Mouse (Mus musculus): ENCODE measurements around the gene Pbld2. TPM values are rescaled to one million over a fixed set of nuclear protein-coding genes. Genes with fewer than 3 reads are reported as not detected.

Gene Pbld2
- polyA plus RNA-seq, 1 experiment from 2014 or later, result 1.1 TPM

- Histone ChIP-seq H3K4me2 (replicated peaks) (peak overlapping the region; percentile 59), H3K9ac (replicated peaks) (no peak overlapping the region), H3K27ac (replicated peaks) (peak overlapping the region; percentile 100), H3K9me3 (no peaks in the 10 kb centered on the region), H3K27me3 (no peaks in the 10 kb centered on the region), H3K4me3 (0 out of 2 replicates have a peak overlapping the region, but pooled peaks have one; percentile 85), H3K4me1 (peaks cover 31% of the 10 kb centered on the region), H3K36me3 (no peaks in the 10 kb centered on the region)
- 20% methylated on average over 6 of the region's 6 CpGs for WGBS
- no peak for ATAC-seq (replicated peaks)
These were observed 2.7 kb downstream of the Pbld2 start for GRCm38 (mm10) chr10:63026795-63027160.

GRCm38 (mm10) chr10:63027376-63028161, 3.5 kb downstream of the Pbld2 start:
- H3K9ac ChIP-seq (replicated peaks), result no peak overlapping the region
- H3K36me3 ChIP-seq, result no peaks in the 10 kb centered on the region
- WGBS, result 88% methylated on average over 10 of the region's 10 CpGs
- H3K4me1 ChIP-seq, result peaks cover 26% of the 10 kb centered on the region
- no peak for ATAC-seq (replicated peaks)
- no peak overlapping the region for H3K4me2 ChIP-seq (replicated peaks)
- no peak overlapping the region for H3K4me3 ChIP-seq
- no peaks in the 10 kb centered on the region for H3K9me3 ChIP-seq
- H3K27ac ChIP-seq (replicated peaks), result peak overlapping the region; percentile 100
- no peaks in the 10 kb centered on the region for H3K27me3 ChIP-seq

- Histone ChIP-seq H3K36me3 (no peaks in the 10 kb centered on the region), H3K9me3 (no peaks in the 10 kb centered on the region), H3K4me2 (replicated peaks) (no peak overlapping the region), H3K9ac (replicated peaks) (no peak overlapping the region), H3K27ac (replicated peaks) (no peak overlapping the region), H3K4me3 (no peak overlapping the region), H3K27me3 (no peaks in the 10 kb centered on the region), H3K4me1 (peaks cover 26% of the 10 kb centered on the region)
- whole genome bisulfite sequencing, result 36% methylated on average over 4 of the region's 4 CpGs
- no peak for ATAC-seq (replicated peaks)
These were observed 4.3 kb downstream of the Pbld2 start for GRCm38 (mm10) chr10:63028396-63028795.

- H3K4me2 ChIP-seq (replicated peaks), result no peak overlapping the region
- H3K27ac ChIP-seq (replicated peaks), result no peak overlapping the region
- H3K36me3 ChIP-seq, result no peaks in the 10 kb centered on the region
- 89% methylated on average over 3 of the region's 3 CpGs for WGBS
- H3K4me3 ChIP-seq, result no peak overlapping the region
- H3K27me3 ChIP-seq, result no peaks in the 10 kb centered on the region
- peaks cover 2% of the 10 kb centered on the region for H3K4me1 ChIP-seq
- H3K9ac ChIP-seq (replicated peaks), result no peak overlapping the region
- no peak for ATAC-seq (replicated peaks)
- H3K9me3 ChIP-seq, result no peaks in the 10 kb centered on the region
These were observed 8.2 kb downstream of the Pbld2 start for GRCm38 (mm10) chr10:63032267-63032666.

GRCm38 (mm10) chr10:63032956-63033355, 8.8 kb downstream of the Pbld2 start:
- 58% methylated on average over 3 of the region's 3 CpGs for WGBS
- no peak overlapping the region for H3K9ac ChIP-seq (replicated peaks)
- no peaks in the 10 kb centered on the region for H3K27me3 ChIP-seq
- H3K4me1 ChIP-seq, result no peaks in the 10 kb centered on the region; the same call in 1 of the 2 replicates
- H3K27ac ChIP-seq (replicated peaks), result no peak overlapping the region
- H3K9me3 ChIP-seq, result no peaks in the 10 kb centered on the region
- H3K4me2 ChIP-seq (replicated peaks), result no peak overlapping the region
- H3K4me3 ChIP-seq, result no peak overlapping the region
- ATAC-seq (replicated peaks), result no peak
- no peaks in the 10 kb centered on the region for H3K36me3 ChIP-seq

- no peak overlapping the region for H3K4me2 ChIP-seq (replicated peaks)
- no peaks in the 10 kb centered on the region for H3K36me3 ChIP-seq
- no peaks in the 10 kb centered on the region for H3K9me3 ChIP-seq
- no peak overlapping the region for H3K9ac ChIP-seq (replicated peaks)
- 85% methylated on average over 14 of the region's 14 CpGs for WGBS
- ATAC-seq (replicated peaks), result no peak
- no peak overlapping the region for H3K27ac ChIP-seq (replicated peaks)
- H3K4me1 ChIP-seq, result no peaks in the 10 kb centered on the region
- H3K4me3 ChIP-seq, result no peak overlapping the region
- no peaks in the 10 kb centered on the region for H3K27me3 ChIP-seq
These were observed 14.6 kb downstream of the Pbld2 start for GRCm38 (mm10) chr10:63038571-63039320.

GRCm38 (mm10) chr10:63039867-63040628, 15.9 kb downstream of the Pbld2 start:
- Histone ChIP-seq H3K4me2 (replicated peaks) (no peak overlapping the region), H3K27ac (replicated peaks) (no peak overlapping the region), H3K4me1 (no peaks in the 10 kb centered on the region), H3K4me3 (no peak overlapping the region), H3K27me3 (no peaks in the 10 kb centered on the region), H3K36me3 (no peaks in the 10 kb centered on the region), H3K9me3 (no peaks in the 10 kb centered on the region), H3K9ac (replicated peaks) (no peak overlapping the region)
- 59% methylated on average over 5 of the region's 5 CpGs for WGBS
- no peak for ATAC-seq (replicated peaks)

- no peak overlapping the region for H3K27ac ChIP-seq (replicated peaks)
- no peak overlapping the region for H3K4me3 ChIP-seq
- 73% methylated on average over 3 of the region's 3 CpGs for WGBS
These were observed 19.0 kb downstream of the Pbld2 start for GRCm38 (mm10) chr10:63043154-63043553.

GRCm38 (mm10) chr10:63047751-63048150, 23.6 kb downstream of the Pbld2 start:
- WGBS, result 92% methylated on average over 8 of the region's 8 CpGs
- H3K4me1 ChIP-seq, result no peaks in the 10 kb centered on the region
- no peaks in the 10 kb centered on the region for H3K27me3 ChIP-seq
- H3K36me3 ChIP-seq, result no peaks in the 10 kb centered on the region
- no peak overlapping the region for H3K9ac ChIP-seq (replicated peaks)
- no peak overlapping the region for H3K27ac ChIP-seq (replicated peaks)
- H3K4me3 ChIP-seq, result no peak overlapping the region
- no peak overlapping the region for H3K4me2 ChIP-seq (replicated peaks)
- ATAC-seq (replicated peaks), result no peak
- no peaks in the 10 kb centered on the region for H3K9me3 ChIP-seq

More at GRCm38 (mm10) chr10:63043154-63043553, 19.0 kb downstream of the Pbld2 start:
- Histone ChIP-seq H3K27me3 (no peaks in the 10 kb centered on the region), H3K36me3 (no peaks in the 10 kb centered on the region), H3K9me3 (no peaks in the 10 kb centered on the region), H3K9ac (replicated peaks) (no peak overlapping the region), H3K4me1 (no peaks in the 10 kb centered on the region), H3K4me2 (replicated peaks) (no peak overlapping the region)
- no peak for ATAC-seq (replicated peaks)

GRCm38 (mm10) chr10:63049106-63049505, 25.0 kb downstream of the Pbld2 start:
- no peaks in the 10 kb centered on the region for H3K4me1 ChIP-seq
- no peaks in the 10 kb centered on the region for H3K36me3 ChIP-seq
- H3K27ac ChIP-seq (replicated peaks), result no peak overlapping the region
- no peaks in the 10 kb centered on the region for H3K27me3 ChIP-seq
- 85% methylated on average over 2 of the region's 2 CpGs for WGBS
- H3K9me3 ChIP-seq, result no peaks in the 10 kb centered on the region
- H3K9ac ChIP-seq (replicated peaks), result no peak overlapping the region
- no peak for ATAC-seq (replicated peaks)
- H3K4me3 ChIP-seq, result no peak overlapping the region
- H3K4me2 ChIP-seq (replicated peaks), result no peak overlapping the region

GRCm38 (mm10) chr10:63051267-63051666, 27.2 kb downstream of the Pbld2 start:
- Histone ChIP-seq H3K9ac (replicated peaks) (no peak overlapping the region), H3K36me3 (no peaks in the 10 kb centered on the region), H3K4me3 (no peak overlapping the region), H3K4me2 (replicated peaks) (no peak overlapping the region), H3K27me3 (no peaks in the 10 kb centered on the region), H3K9me3 (no peaks in the 10 kb centered on the region), H3K4me1 (no peaks in the 10 kb centered on the region), H3K27ac (replicated peaks) (no peak overlapping the region)
- no peak for ATAC-seq (replicated peaks)
- 73% methylated on average over 7 of the region's 7 CpGs for WGBS

- H3K4me1 ChIP-seq, result no peaks in the 10 kb centered on the region
- H3K27me3 ChIP-seq, result no peaks in the 10 kb centered on the region
- no peaks in the 10 kb centered on the region for H3K36me3 ChIP-seq
- no peaks in the 10 kb centered on the region for H3K9me3 ChIP-seq
- no peak overlapping the region for H3K27ac ChIP-seq (replicated peaks)
- no peak overlapping the region for H3K9ac ChIP-seq (replicated peaks)
- H3K4me3 ChIP-seq, result no peak overlapping the region
- H3K4me2 ChIP-seq (replicated peaks), result no peak overlapping the region
- WGBS, result 89% methylated on average over 6 of the region's 6 CpGs
- no peak for ATAC-seq (replicated peaks)
These were observed 27.9 kb downstream of the Pbld2 start for GRCm38 (mm10) chr10:63052011-63052410.
